ENCODE assay signal across 11 mouse cellular contexts in genomic region chr3:156299984-156300770, GRCm38 (mm10).
DNase-seq lines count a peak whose midpoint lies in the region; ATAC-seq and TF ChIP-seq lines count a peak whose summit lies in the region.
"Had no signal": no experiment of that assay in that cellular context is flagged by ENCODE, and none has a peak within 500 bp of the region (broad histone marks: within the 10 kb centered on the region; RNA-seq: fewer than 3 reads in every experiment).

No protein-coding gene starts in this region.

- H3K27ac ChIP-seq in midbrain, embryonic 16.5 days (ENCODE audit: low read length) = no peak overlapping the region
- no peak overlapping the region for H3K27ac ChIP-seq in midbrain, embryonic 14.5 days (replicated peaks; ENCODE audit: low read depth, low read length)
- H3K27ac ChIP-seq in hindbrain, postnatal 0 days = no peak overlapping the region
- H3K27ac ChIP-seq: embryonic facial prominence, embryonic 12.5 days had no signal

- no peak for TF ChIP-seq CTCF in hindbrain, postnatal 0 days (IDR thresholded peaks at IDR 0.05; ENCODE audit: low read depth)

- DNase-seq in frontal cortex, postnatal 36 days (ENCODE audit: low spot score in 2 of 2) = peak; percentile 2 to 49
- DNase-seq in frontal cortex, postnatal 14 days (ENCODE audit: low spot score in 2 of 2) = no peak
- no peak for DNase-seq in midbrain, embryonic 14.5 days
- peak; percentile 84 for DNase-seq in hindbrain, postnatal 0 days (ENCODE audit: low spot score)
- peak; percentile 11 for DNase-seq in right cerebral cortex, postnatal 25 days
- no peak for DNase-seq in testis, postnatal 10 days (ENCODE audit: low spot score)
- DNase-seq: adrenal gland, adult 8-10 months; heart, postnatal 4 days had no signal

- no peaks in the 10 kb centered on the region for H3K27me3 ChIP-seq in midbrain, embryonic 16.5 days (ENCODE audit: control insufficient read depth, insufficient read depth, low read depth, low read length)
- no peaks in the 10 kb centered on the region for H3K27me3 ChIP-seq in midbrain, embryonic 14.5 days (ENCODE audit: control insufficient read depth, insufficient read depth, low read length)
- no peaks in the 10 kb centered on the region for H3K27me3 ChIP-seq in hindbrain, postnatal 0 days (ENCODE audit: insufficient read depth, low read length)
- H3K27me3 ChIP-seq: embryonic facial prominence, embryonic 12.5 days had no signal

- H3K9ac ChIP-seq in midbrain, embryonic 16.5 days (ENCODE audit: low read depth, low read length) = no peak overlapping the region
- H3K9ac ChIP-seq in midbrain, embryonic 14.5 days (replicated peaks; ENCODE audit: low read length) = no peak overlapping the region
- no peak overlapping the region for H3K9ac ChIP-seq in hindbrain, postnatal 0 days (replicated peaks; ENCODE audit: low read length)
- H3K9ac ChIP-seq: embryonic facial prominence, embryonic 12.5 days had no signal

- H3K4me3 ChIP-seq in midbrain, embryonic 16.5 days (ENCODE audit: low read depth, low read length) = no peak overlapping the region
- no peak overlapping the region for H3K4me3 ChIP-seq in midbrain, embryonic 14.5 days (replicated peaks; ENCODE audit: low read depth, low read length)
- no peak overlapping the region for H3K4me3 ChIP-seq in hindbrain, postnatal 0 days (ENCODE audit: low read length)
- H3K4me3 ChIP-seq: embryonic facial prominence, embryonic 12.5 days had no signal

- no peaks in the 10 kb centered on the region for H3K9me3 ChIP-seq in midbrain, embryonic 16.5 days (replicated peaks; ENCODE audit: control insufficient read depth, low read length, poor library complexity, severe bottlenecking)
- H3K9me3 ChIP-seq in midbrain, embryonic 14.5 days (ENCODE audit: control insufficient read depth, low read length) = no peaks in the 10 kb centered on the region
- no peaks in the 10 kb centered on the region for H3K9me3 ChIP-seq in hindbrain, postnatal 0 days (ENCODE audit: low read length)
- H3K9me3 ChIP-seq: embryonic facial prominence, embryonic 12.5 days had no signal

- H3K4me2 ChIP-seq in midbrain, embryonic 16.5 days (ENCODE audit: low read length) = no peak overlapping the region
- H3K4me2 ChIP-seq in midbrain, embryonic 14.5 days (ENCODE audit: low read length) = no peak overlapping the region
- no peak overlapping the region for H3K4me2 ChIP-seq in hindbrain, postnatal 0 days (ENCODE audit: low read depth, low read length)
- H3K4me2 ChIP-seq: embryonic facial prominence, embryonic 12.5 days had no signal

- ATAC-seq in midbrain, embryonic 16.5 days = peak; percentile 80
- ATAC-seq in midbrain, embryonic 14.5 days (ENCODE audit: low FRiP score, low TSS enrichment) = no peak
- ATAC-seq in hindbrain, postnatal 0 days = peak; percentile 84
- ATAC-seq in CD4-positive, CD25-positive, alpha-beta regulatory T cell, adult 4 months = no peak

- 60% methylated on average over 3 of the region's 3 CpGs for WGBS in midbrain, embryonic 16.5 days
- 79% methylated on average over 3 of the region's 3 CpGs for WGBS in midbrain, embryonic 14.5 days
- WGBS in hindbrain, postnatal 0 days = 43% methylated on average over 3 of the region's 3 CpGs

- H3K36me3 ChIP-seq in midbrain, embryonic 16.5 days (ENCODE audit: control insufficient read depth, insufficient read depth, low read length) = no peaks in the 10 kb centered on the region
- H3K36me3 ChIP-seq in midbrain, embryonic 14.5 days (ENCODE audit: control insufficient read depth, insufficient read depth, low read length) = no peaks in the 10 kb centered on the region
- H3K36me3 ChIP-seq in hindbrain, postnatal 0 days (ENCODE audit: insufficient read depth, low read length) = no peaks in the 10 kb centered on the region
- H3K36me3 ChIP-seq: embryonic facial prominence, embryonic 12.5 days had no signal

- 0 out of 2 replicates have a peak, but pooled peaks cover 3% of the 10 kb centered on the region for H3K4me1 ChIP-seq in midbrain, embryonic 16.5 days (ENCODE audit: control insufficient read depth, insufficient read depth, low read length)
- peaks cover 9% of the 10 kb centered on the region for H3K4me1 ChIP-seq in midbrain, embryonic 14.5 days (ENCODE audit: control insufficient read depth, insufficient read depth, low read length)
- no peaks in the 10 kb centered on the region; the same call in 1 of the 2 replicates for H3K4me1 ChIP-seq in hindbrain, postnatal 0 days (ENCODE audit: insufficient read depth, low read length)
- H3K4me1 ChIP-seq: embryonic facial prominence, embryonic 12.5 days had no signal

Comparison
In these comparisons a context has a peak if more than half of its experiments do, and no peak if none do; other contexts are left out.
1. DNase-seq: peak in frontal cortex, postnatal 36 days (2 of 2), hindbrain, postnatal 0 days (single experiment) and right cerebral cortex, postnatal 25 days (single experiment); none in frontal cortex, postnatal 14 days (0 of 2), midbrain, embryonic 14.5 days (single experiment) and testis, postnatal 10 days (single experiment).
2. ATAC-seq: peak in midbrain, embryonic 16.5 days (single experiment) and hindbrain, postnatal 0 days (single experiment); none in midbrain, embryonic 14.5 days (single experiment) and CD4-positive, CD25-positive, alpha-beta regulatory T cell, adult 4 months (single experiment).